Mouse (Mus musculus): ENCODE data around the gene Mcm10. TPM values are rescaled to one million over a fixed set of nuclear protein-coding genes. Genes with fewer than 3 reads are reported as not detected.

Gene Mcm10
- total and polyA plus RNA-seq, 3 experiments, result 102 to 214 (median 107) TPM

DNA sequence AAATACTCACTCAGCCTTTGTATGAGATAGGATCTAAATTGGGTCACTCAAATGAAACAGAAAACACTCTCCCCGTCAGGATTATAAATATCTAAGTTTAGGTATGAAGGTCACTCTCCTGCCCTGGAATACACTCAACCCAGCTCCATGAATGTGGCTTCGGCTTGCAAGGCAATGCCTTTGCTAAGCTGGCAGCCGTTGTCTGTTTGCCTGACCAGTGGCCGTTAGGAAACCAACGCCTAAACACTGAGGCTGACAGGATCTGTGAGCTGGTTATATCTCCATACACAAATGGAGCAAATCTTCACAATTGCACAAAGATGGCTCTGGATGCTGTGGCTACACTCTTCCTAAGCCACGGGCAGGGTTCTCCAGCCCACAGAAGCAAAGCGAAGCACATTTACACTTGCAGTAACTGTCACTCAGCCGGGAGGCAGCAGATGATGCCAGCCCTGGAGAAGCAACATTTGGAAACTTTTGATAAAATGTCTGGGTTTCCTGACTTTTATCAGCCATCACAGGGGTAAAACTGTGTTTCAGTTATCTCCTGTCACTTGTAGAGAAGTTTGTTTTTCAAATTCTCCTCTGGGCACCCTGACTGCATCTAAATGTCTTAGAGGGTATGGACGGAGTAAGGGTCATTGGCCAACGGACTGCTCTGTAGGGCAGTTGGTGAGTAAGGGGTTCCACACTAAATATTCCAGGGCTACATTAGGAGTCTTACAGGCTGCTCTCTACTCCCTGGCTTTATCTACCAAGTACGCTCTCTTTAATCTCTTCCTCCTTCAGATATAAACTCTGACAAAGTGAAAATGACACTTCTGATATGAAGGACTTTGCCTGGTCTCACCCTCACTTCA, 30.3 kb upstream of the Mcm10 start (continued):
- no peak; the same call in 1 of the 2 replicates for TF ChIP-seq BHLHE40 (IDR thresholded peaks at IDR 0.05; ENCODE audit: borderline replicate concordance, low read depth, low read length)
- peak; percentile 1; the same call in 1 of the 2 replicates for TF ChIP-seq ZC3H11A (IDR thresholded peaks at IDR 0.05; ENCODE audit: low read depth, low read length)
- no peak; the same call in 1 of the 2 replicates for TF ChIP-seq JUND (IDR thresholded peaks at IDR 0.05; ENCODE audit: low read depth, low read length)
- peak; percentile 68; the same call in 1 of the 2 replicates for TF ChIP-seq MXI1 (IDR thresholded peaks at IDR 0.05; ENCODE audit: low read depth, low read length)
- TF ChIP-seq CTCF (IDR thresholded peaks at IDR 0.05 in 2 of 3, conservative IDR thresholded peaks at IDR 0.05 in 1 of 3; ENCODE audit: control insufficient read depth in 1 of 3, insufficient read depth in 1 of 3, low read depth in 2 of 3, low read length in 3 of 3, poor library complexity in 1 of 3, severe bottlenecking in 1 of 3), result no peak

GRCm38 (mm10) chr2:5041854-5042253, 29.3 kb upstream of the Mcm10 start:
- Histone ChIP-seq H3K4me3 (ENCODE audit: control insufficient read depth in 1 of 2, insufficient read depth in 1 of 2, low read depth in 2 of 2, low read length in 2 of 2) (peak overlapping the region in 1 of 2 experiments; percentile 36; a peak in 2 of 4 replicates), H3K9me3 (replicated peaks; ENCODE audit: insufficient read depth, low read length) (no peaks in the 10 kb centered on the region), H3K27ac (ENCODE audit: control insufficient read depth, low read depth, low read length) (peak overlapping the region; percentile 98), H3K79me2 (ENCODE audit: control insufficient read depth, insufficient read depth, low read length, poor library complexity) (no peaks in the 10 kb centered on the region), H3K27me3 (ENCODE audit: control insufficient read depth in 1 of 2, insufficient read depth in 2 of 2, low read length in 2 of 2) (no peaks in the 10 kb centered on the region), H3K4me1 (ENCODE audit: control insufficient read depth in 1 of 2, insufficient read depth in 2 of 2, low read length in 2 of 2) (peaks cover 35 to 44% of the 10 kb centered on the region in 2 experiments), H3K9ac (ENCODE audit: control insufficient read depth, low read depth, low read length, poor library complexity, severe bottlenecking) (peak overlapping the region; percentile 49), H3K36me3 (ENCODE audit: control insufficient read depth in 1 of 2, insufficient read depth in 2 of 2, low read length in 2 of 2) (peaks cover 1 to 46% of the 10 kb centered on the region in 2 experiments)
- TF ChIP-seq MXI1 (IDR thresholded peaks at IDR 0.05; ENCODE audit: low read depth, low read length) (no peak), TBP (IDR thresholded peaks at IDR 0.05; ENCODE audit: low read depth, low read length) (peak; percentile 42; the same call in 1 of the 2 replicates), GATA1 (IDR thresholded peaks at IDR 0.05; ENCODE audit: low read depth, low read length) (peak; percentile 21; the same call in 1 of the 2 replicates), MAZ (IDR thresholded peaks at IDR 0.05; ENCODE audit: low read depth, low read length) (no peak), ETS1 (IDR thresholded peaks at IDR 0.05; ENCODE audit: low read depth, low read length) (peak; percentile 64), MAFK (IDR thresholded peaks at IDR 0.05; ENCODE audit: borderline replicate concordance, low read depth, low read length) (no peak), TCF12 (IDR thresholded peaks at IDR 0.05; ENCODE audit: low read depth, low read length) (peak; percentile 61), EP300 (IDR thresholded peaks at IDR 0.05; ENCODE audit: low read depth in 1 of 2, low read length in 2 of 2) (peak; percentile 57 to 69; a peak in 3 of 4 replicates)
- DNase-seq (ENCODE audit: low read depth, low spot score), result peak; percentile 73

- DNase-seq (ENCODE audit: low read depth, low spot score), result peak; percentile 82
- no peaks in the 10 kb centered on the region for H3K27me3 ChIP-seq (ENCODE audit: control insufficient read depth in 1 of 2, insufficient read depth in 2 of 2, low read length in 2 of 2)
- H3K4me1 ChIP-seq (ENCODE audit: control insufficient read depth in 1 of 2, insufficient read depth in 2 of 2, low read length in 2 of 2), result peaks cover 35 to 44% of the 10 kb centered on the region in 2 experiments
- H3K36me3 ChIP-seq (ENCODE audit: control insufficient read depth in 1 of 2, insufficient read depth in 2 of 2, low read length in 2 of 2), result peaks cover 7 to 46% of the 10 kb centered on the region in 2 experiments
- no peak overlapping the region for H3K9ac ChIP-seq (ENCODE audit: control insufficient read depth, low read depth, low read length, poor library complexity, severe bottlenecking)
- H3K9me3 ChIP-seq (replicated peaks; ENCODE audit: insufficient read depth, low read length), result no peaks in the 10 kb centered on the region
- 0 out of 4 replicates have a peak overlapping the region, but pooled peaks of 1 of the 2 experiments have one; percentile 5 for H3K4me3 ChIP-seq (ENCODE audit: control insufficient read depth in 1 of 2, insufficient read depth in 1 of 2, low read depth in 2 of 2, low read length in 2 of 2)
- peak overlapping the region; percentile 58 for H3K27ac ChIP-seq (ENCODE audit: control insufficient read depth, low read depth, low read length)
- TF ChIP-seq MAX (IDR thresholded peaks at IDR 0.05; ENCODE audit: low read length), result 0 out of 2 replicates have a peak, but pooled peaks have one; percentile 18
- TF ChIP-seq TAL1 (IDR thresholded peaks at IDR 0.05; ENCODE audit: low read length), result 0 out of 2 replicates have a peak, but pooled peaks have one; percentile 15
- peak; percentile 61 for TF ChIP-seq TCF12 (IDR thresholded peaks at IDR 0.05; ENCODE audit: low read depth, low read length)
- TF ChIP-seq GATA1 (IDR thresholded peaks at IDR 0.05; ENCODE audit: low read depth, low read length), result peak; percentile 53
- TF ChIP-seq ETS1 (IDR thresholded peaks at IDR 0.05; ENCODE audit: low read depth, low read length), result peak; percentile 45; the same call in 1 of the 2 replicates
- TF ChIP-seq POLR2AphosphoS2 (IDR thresholded peaks at IDR 0.05; ENCODE audit: low read length), result no peak
- no peak for TF ChIP-seq POLR2AphosphoS5 (IDR thresholded peaks at IDR 0.05; ENCODE audit: borderline replicate concordance, low read depth, low read length)
- no peak for TF ChIP-seq E2F4 (IDR thresholded peaks at IDR 0.05; ENCODE audit: borderline replicate concordance, low read depth, low read length)
- TF ChIP-seq MYB (IDR thresholded peaks at IDR 0.05; ENCODE audit: low read depth, low read length), result peak; percentile 49; the same call in 1 of the 2 replicates
- peak; percentile 53 for TF ChIP-seq SIN3A (IDR thresholded peaks at IDR 0.05; ENCODE audit: low read length)
- 0 out of 2 replicates have a peak, but pooled peaks have one; percentile 11 for TF ChIP-seq MXI1 (IDR thresholded peaks at IDR 0.05; ENCODE audit: low read depth, low read length)
- TF ChIP-seq CHD1 (IDR thresholded peaks at IDR 0.05; ENCODE audit: low read depth, low read length), result no peak
- no peak for TF ChIP-seq ZC3H11A (IDR thresholded peaks at IDR 0.05; ENCODE audit: low read depth, low read length)
- peak; percentile 91 for TF ChIP-seq ZNF384 (IDR thresholded peaks at IDR 0.05; ENCODE audit: low read depth, low read length)
- TF ChIP-seq ZKSCAN1 (IDR thresholded peaks at IDR 0.05; ENCODE audit: low read depth, low read length), result no peak
- TF ChIP-seq NELFE (IDR thresholded peaks at IDR 0.05; ENCODE audit: low read depth, low read length), result no peak
- TF ChIP-seq EP300 (IDR thresholded peaks at IDR 0.05; ENCODE audit: low read depth in 1 of 2, low read length in 2 of 2), result peak; percentile 62 to 74
- no peak for TF ChIP-seq KAT2A (conservative IDR thresholded peaks at IDR 0.05; ENCODE audit: low read depth, low read length)
- no peaks in the 10 kb centered on the region for H3K79me2 ChIP-seq (ENCODE audit: control insufficient read depth, insufficient read depth, low read length, poor library complexity)
Observed at GRCm38 (mm10) chr2:5040281-5041161, 27.9 kb upstream of the Mcm10 start.

All from MEL (cell line).